Mouse (Mus musculus) T-helper 2 cell (primary cell): ENCODE measurements around the gene Laptm5.

Experiments used
- in situ Hi-C: fragments of 300-600 bp; cut with MboI, MseI; formaldehyde crosslinking; loops from one replicate; pipeline ENCODE4 v1.15.1; 2025; ENCODE audit warnings: high pct_unique_total_duplicates

The Laptm5 gene

DNA sequence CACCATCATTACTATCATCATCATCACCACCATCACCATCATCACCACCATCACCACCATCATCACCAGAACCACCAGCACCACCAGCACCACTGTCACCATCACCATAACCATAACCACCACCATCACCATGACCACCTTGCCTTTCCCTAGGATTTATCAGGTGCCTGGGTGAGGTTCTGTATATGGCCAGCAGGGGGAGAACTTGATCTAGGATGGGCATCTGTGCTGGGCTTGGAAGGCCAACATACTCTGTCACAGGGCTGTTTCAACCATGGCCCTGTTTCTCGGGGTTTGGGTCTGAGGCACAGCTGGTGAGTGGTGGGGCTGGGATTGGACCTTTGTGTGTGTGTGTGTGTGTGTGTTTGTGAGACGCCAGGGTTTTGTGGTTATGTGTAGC, 16.6 kb upstream of the Laptm5 start:
- in situ Hi-C loops = loop anchor here (5.0 kb wide), 1 partner anchor 51 kb away; no protein-coding TSS in a partner anchor

DNA sequence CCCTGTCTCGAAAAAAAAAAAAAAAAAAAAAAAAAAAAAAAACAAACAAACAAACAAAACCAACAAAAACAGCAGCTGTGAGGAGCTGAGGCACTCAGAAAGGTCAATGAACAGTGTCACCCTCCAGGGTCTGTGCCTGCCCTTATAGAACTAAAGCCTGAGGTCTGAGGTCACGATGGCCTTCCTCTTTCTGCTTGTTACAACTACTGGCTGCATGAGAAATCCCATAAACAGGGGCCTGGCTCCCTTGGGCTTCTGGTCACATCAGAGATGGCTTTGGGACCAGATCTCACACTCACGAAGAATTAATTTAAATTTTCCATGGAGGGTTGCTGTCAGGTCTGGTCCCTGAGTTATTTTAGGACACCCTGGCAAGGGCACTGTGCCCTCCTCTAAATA, 13.5 kb upstream of the Laptm5 start:
- in situ Hi-C loops = loop anchor here (5.0 kb wide), 1 partner anchor 48 kb away; no protein-coding TSS in a partner anchor

DNA sequence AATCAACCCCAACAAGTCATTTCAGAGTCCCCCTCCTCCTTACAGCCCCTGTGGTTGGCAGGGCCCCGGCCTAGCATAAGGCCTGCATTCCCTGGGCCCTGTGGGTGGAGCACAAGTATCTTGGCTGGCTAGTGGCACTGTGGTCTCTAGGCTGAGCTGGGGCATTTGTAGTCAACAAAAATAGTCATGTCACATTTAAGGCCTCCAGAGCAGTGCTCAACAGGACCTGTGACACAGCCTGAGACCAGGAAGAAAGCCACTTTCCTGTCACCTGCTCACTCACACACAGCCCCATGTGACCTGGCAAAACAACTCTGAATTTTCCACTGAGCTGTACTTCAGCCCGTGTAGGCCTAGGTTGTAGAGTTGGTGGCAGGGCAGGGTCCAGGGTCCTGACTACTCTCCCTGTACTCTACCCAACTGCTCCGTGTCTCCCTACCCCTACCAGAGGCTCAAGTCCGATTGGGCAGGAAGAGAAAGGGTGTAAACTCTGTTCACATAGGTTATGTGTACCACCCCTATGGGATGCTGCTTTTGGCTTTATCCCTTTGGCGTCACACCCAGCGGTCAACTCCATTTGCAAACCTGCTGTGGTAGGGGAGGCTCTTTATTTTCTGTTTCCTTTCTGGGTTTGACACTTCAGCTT, 13.0 kb upstream of the Laptm5 start:
- in situ Hi-C loops = loop anchor here (5.0 to 25.0 kb wide), 5 partner anchors 47 to 1838 kb away; partner anchors contain the start of genes Fam167b, Rnf19b, Snrnp40 and Zcchc17

DNA sequence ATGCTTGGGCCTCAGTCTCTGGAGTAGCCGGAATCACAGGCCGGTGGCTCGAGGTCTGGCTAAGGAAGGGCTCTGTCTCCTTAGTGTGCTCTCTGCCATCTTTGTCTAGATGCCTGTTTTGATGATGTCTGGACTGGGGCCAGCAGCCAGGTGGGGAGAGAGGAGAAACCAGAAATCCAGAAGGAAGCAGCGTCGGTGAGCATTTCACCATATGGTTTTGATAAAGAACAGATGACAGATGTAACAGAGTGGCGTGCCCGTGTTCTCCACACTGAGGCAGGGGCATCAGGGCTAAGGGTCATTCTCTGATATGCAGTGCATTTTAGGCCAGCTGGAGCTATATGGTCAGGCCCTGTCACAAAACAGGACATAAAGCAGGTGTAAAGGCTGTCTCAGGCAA, 12.2 kb upstream of the Laptm5 start:
- in situ Hi-C loops = loop anchor here (25.0 kb wide), 4 partner anchors 538 to 1838 kb away; partner anchors contain the start of genes Fam167b, Rnf19b, Snrnp40 and Zcchc17

DNA sequence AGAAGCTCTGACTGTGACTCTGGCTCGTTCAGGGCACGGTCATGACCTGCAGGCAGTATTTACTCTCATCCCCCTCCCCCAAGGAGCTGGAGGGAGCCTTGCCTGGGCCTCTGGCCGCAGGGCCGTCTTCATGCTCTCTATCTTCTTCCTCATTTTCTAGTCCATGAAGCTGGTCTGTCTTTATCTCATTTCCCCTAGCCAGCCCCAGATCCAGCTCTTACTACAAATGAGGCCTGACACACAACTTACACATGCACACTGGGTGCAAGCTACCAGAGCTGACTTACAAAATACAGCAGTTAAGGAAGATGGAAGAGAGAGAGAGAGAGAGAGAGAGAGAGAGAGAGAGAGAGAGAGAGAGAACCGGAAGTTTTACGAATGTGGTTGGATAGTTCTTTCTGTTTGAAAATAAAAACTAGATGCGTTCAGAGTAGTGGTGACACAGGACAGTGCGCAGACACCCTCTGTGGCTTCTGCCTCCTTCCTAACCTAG, 10.6 kb upstream of the Laptm5 start:
- in situ Hi-C loops = loop anchor here (25.0 kb wide), 4 partner anchors 540 to 1840 kb away; partner anchors contain the start of genes Fam167b, Rnf19b, Snrnp40 and Zcchc17

DNA sequence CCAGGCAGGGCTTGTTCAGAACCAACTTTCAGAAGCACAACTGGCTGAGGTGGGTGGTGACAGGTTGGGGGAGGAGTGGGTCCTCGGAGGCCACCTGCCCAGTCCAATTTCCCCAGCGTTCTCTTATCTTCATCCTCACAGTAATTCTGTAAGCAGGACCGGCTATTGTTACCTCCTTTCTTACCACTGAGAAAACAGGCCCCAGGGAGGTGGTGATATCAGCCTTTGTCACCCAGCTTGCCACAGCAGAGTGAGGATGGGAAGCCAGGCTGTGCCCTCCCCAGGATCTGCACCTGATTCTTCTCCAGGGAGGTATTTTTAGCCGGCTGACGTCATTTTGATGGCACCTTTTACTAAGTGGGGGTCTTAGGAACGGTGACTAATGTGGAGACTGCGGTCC, 7.9 kb upstream of the Laptm5 start:
- in situ Hi-C loops = loop anchor here (25.0 kb wide), 4 partner anchors 543 to 1843 kb away; partner anchors contain the start of genes Fam167b, Rnf19b, Snrnp40 and Zcchc17

DNA sequence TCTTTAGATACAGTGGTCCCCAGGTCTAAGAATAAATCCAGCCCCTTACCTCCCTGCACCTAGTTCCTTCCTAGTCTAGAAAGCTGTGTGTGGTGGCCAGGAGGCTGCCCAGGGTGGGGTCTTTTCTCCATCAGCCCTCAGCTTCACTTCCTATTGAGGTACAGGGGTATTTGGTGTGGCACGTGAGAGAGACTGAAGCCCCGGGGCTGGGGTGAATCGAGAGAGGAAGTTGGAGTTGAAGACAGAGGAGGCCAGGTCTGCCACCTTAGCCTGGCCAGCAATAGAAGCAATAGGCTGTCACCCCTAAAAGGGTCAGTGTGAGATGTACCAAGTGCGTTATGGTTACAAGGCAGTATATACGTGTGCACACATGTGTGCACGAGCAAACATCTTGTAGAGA, 7.0 kb upstream of the Laptm5 start:
- in situ Hi-C loops = loop anchor here (25.0 kb wide), 4 partner anchors 544 to 1844 kb away; partner anchors contain the start of genes Fam167b, Rnf19b, Snrnp40 and Zcchc17

DNA sequence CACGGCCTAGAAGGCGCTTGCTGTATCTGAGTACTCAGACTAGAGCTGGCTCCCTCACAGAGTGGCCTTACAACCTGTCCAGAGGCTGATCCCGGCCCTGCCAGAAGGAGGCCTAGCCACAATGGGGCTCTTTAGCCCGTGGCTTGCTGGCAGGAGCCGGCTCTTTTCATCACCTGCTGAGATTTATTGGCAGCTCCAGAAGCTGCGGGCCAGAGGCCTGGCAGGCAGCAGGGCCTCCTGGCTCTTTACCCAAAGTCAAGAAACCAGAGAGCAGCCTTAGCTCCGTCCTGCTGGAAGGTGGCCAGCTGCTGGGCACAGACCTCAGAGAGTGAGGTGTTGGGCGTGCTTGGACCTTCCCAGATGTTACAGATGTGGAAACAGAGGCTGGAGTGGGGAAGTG, 6.6 kb upstream of the Laptm5 start:
- in situ Hi-C loops = loop anchor here (25.0 kb wide), 4 partner anchors 544 to 1844 kb away; partner anchors contain the start of genes Fam167b, Rnf19b, Snrnp40 and Zcchc17

DNA sequence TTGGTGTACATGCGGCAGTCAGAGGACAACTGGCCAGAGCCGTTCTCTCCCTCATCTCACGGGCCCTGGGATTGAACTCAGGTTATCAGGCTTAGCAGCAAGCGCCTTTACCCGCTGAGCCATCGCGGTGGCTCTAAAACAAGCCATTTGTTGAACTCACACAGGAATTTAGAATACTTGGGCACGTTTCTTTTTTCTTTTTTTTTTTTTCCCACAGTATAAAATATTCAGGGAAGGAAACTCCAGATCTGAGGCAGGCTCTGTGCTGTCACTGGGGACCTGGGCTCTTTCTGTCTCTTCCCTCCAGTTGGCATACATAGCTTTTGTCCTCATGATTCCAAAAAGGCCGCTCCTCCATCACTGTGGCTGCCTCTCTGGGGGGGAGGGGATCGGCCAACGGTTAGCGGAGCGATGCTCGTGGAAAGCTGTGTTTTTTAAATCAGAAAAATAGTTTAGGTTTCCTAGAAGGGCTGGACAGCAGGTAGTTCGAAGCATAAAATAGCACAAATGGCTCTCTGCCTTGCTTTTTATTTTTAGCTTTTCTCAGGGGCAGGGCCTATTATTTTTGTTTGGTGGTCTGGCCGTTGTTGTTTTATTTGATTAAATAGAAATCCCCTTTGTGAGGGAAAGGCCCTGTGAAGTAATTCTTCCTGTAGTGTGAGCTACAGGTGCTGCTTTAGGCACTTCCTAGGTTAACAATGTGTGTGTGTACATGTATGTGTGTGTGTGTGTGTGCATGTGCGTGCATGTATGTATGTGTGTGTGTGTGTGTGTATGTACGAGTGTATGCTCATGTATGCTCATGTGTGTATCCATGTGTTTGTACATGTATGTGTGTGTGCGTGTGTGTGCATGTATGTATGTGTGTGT, 5.5 kb upstream of the Laptm5 start:
- in situ Hi-C loops = loop anchor here (25.0 kb wide), 4 partner anchors 545 to 1845 kb away; partner anchors contain the start of genes Fam167b, Rnf19b, Snrnp40 and Zcchc17

DNA sequence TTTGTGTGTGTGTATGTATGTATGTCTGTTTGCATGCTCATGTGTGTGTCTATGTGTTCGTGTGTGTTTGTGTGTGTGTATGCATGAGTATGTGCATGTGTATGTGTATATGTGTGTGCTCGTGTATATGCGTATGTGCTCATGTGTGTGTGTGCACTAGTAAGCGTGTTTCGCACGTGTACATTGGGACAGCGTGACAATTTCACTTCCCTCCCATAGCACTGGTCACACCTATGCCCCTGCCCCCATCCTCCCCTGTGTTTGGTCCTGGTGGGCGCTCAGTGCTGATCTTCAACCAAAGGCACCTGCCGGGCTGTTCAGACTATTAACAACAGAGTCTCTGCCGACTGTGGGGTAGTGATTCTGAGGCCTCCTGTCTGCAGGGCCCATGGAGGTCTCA, 4.8 kb upstream of the Laptm5 start:
- in situ Hi-C loops = loop anchor here (25.0 kb wide), 4 partner anchors 546 to 1846 kb away; partner anchors contain the start of genes Fam167b, Rnf19b, Snrnp40 and Zcchc17

DNA sequence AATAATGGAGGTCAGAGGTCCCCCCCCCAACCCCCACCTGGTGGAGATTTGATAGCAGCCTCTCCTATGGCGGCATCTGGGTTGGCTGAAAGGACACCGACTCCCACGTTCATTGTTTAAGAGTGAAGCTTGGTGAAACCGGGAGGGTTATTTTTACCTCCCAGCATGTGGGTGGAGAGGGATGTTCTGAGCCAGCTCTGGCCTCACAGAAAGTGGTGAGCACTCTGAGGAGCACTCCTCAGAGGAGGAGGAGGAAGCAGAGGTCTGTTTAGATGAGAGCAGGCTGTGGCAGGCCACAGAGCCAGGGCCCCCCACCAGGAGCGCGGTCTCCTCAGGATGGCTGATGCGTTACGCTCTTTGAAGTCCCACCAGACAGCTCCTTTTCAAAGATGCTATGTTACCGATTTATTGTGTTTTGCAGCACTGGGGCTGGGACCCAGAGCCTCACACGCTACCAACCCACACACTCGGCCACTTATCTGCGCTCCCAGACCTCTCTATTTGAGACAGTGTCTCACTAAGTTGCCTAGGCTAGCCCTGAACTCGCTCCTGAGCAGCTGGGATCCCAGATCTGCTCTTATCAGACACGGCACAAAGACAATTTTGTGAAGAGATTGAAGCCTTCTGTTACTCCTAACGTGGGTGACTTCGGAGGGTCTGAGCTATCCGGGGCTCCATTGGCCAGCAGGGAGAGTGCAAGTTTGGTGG, 3.6 kb upstream of the Laptm5 start:
- in situ Hi-C loops = loop anchor here (25.0 kb wide), 4 partner anchors 547 to 1847 kb away; partner anchors contain the start of genes Fam167b, Rnf19b, Snrnp40 and Zcchc17

DNA sequence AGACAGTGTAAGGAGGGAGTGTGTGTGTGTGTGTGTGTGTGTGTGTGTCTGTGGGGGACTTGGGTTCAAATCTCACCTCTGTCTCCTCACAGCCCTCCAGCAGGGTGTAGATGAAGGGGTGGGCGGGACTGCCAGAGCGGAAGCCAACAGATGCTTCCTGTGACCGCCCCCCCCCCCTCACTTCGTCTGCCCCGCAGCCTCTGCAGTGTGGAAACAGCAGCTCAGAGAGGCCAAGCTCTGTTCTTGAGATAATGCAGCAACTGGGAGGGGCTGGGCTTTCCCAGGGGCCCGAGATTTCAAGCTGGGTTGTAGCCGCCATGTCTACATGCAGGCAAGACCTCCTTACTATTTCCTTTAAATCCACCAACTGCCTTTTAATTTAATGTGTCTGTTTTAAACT, 2.3 kb upstream of the Laptm5 start:
- in situ Hi-C loops = loop anchor here (10.0 to 25.0 kb wide), 5 partner anchors 246 to 1848 kb away; partner anchors contain the start of genes Fam167b, Pum1, Rnf19b and Snrnp40

DNA sequence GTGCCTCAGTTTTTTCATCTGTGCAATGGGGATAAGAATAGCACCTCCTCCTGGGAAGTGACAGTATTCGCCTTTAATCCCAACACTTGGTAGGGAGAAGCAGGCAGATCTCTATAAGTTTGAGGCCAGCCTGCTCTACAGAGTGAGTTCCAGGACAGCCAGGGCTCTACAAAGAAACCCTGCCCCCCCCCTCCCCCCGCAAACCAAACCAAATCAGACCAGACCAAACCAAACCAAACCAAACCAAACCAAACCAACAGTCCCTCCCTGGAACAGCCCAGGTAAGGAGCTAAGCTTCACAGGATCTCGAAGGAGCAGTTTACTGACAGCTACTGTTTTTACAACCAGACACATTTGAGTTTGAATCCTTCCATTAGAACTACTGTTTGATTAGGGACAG, 299 bp upstream of the Laptm5 start:
- in situ Hi-C loops = loop anchor here (10.0 to 25.0 kb wide), 5 partner anchors 248 to 1850 kb away; partner anchors contain the start of genes Fam167b, Pum1, Rnf19b and Snrnp40

DNA sequence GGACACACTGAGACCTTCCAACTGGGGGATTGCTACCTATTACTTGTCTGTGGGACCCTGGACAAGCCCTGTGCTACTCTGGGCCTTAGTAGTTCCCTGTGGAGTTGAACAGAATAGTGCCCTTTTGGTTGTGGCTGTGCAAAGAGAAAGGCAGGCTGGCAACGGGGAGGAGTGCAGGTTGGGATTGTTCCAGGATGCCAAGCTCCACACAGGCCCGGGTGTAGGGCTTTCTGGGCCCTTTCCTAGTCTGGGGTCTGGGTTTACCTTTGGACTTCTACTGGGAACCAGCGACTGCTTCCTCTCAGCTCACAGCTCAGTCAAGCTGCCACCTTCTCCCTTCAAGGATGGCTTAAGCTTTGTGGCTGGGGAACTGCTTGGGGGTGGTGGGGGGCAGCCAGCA, 586 bp downstream of the Laptm5 start:
- in situ Hi-C loops = loop anchor here (10.0 to 25.0 kb wide), 5 partner anchors 249 to 1851 kb away; partner anchors contain the start of genes Fam167b, Pum1, Rnf19b and Snrnp40

DNA sequence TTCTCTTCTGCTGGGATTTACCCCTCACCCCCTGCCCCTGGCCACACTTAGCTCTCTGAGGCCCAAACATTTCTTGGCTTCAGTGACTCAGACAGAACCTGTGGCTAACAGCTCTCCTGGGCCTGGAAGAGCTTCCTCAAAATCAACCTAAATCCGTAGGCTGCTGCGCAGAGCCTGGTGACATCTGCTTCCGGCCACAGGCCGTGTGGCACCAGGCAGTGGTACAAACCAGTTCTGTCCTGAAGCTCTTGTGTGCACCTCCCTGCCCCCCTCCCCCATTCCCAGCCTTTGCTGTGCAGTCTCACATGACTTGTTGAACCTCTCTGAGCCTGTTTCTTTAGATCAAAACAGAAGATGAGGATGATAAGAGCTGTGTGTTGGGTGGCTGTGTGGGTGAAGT, 1.1 kb downstream of the Laptm5 start:
- in situ Hi-C loops = loop anchor here (10.0 to 25.0 kb wide), 5 partner anchors 249 to 1852 kb away; partner anchors contain the start of genes Fam167b, Pum1, Rnf19b and Snrnp40

DNA sequence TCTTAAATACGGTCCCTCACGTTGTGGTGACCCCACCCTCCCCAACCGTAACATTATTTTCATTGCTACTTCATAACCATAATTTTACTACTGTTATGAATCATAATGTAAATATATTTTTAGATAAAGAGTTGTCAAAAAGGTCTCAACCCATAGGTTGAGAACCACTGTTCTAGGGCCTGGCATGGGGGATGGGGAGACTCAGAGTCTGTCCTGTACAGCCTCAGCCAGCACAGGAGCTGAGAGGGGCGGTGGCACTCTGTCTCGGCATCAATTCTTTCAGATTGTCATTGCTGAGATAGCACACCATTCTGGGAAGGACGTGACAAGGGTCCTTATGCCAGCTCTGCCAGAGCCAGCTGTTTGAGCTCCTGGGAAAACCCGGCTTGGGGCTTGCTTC, 1.6 kb downstream of the Laptm5 start:
- in situ Hi-C loops = loop anchor here (10.0 to 25.0 kb wide), 5 partner anchors 250 to 1852 kb away; partner anchors contain the start of genes Fam167b, Pum1, Rnf19b and Snrnp40

DNA sequence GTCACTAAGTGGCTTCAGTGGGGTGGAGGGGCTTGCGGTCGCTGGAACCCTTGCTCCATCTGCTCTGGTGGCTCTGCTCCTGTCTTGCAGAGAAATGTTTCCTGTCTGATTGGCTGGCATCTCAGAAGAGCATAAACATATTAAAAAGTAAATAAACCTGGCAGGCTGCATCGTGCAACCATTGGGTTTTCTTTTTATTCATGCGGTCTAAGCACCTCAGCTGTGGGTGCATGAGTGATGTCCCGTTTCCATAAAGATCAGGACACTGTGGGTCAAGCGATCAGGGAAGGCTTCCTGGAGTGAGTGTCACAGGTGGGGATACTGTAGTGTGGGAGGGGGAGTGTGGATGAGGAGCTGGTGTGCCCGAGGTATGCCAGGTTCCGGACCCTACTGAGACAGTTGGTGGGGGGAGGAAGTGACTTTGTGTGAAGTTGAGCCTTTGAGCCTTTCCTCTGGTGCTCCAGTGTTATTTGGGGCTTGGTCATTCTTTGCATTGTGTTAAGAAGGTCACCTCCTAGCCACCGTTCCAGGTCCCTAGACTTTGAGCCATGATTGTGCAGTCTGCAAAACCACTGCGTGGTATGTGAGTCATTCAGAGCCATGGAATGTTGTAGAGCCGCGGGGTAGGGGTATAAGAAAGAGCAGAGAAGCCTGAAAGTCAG, 2.2 kb downstream of the Laptm5 start:
- in situ Hi-C loops = loop anchor here (10.0 to 25.0 kb wide), 5 partner anchors 250 to 1853 kb away; partner anchors contain the start of genes Fam167b, Pum1, Rnf19b and Snrnp40

DNA sequence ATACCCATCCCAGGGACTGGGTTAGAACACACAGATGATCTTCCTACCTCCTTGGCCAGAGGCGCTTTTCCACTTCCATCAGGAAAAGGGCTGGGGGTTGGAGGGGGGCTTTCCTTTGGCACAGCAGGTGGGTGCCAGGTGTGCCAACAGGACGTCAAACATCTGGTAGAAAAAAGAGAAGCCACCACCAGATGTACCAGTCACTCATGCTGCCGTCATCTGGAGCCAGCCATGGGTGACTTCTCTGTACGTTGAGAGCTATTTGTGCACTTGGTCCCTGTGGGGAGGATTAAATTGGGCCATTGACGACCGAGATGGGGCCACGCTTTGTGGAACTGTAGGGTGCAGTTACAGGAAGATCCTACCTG, 2.7 kb downstream of the Laptm5 start:
- in situ Hi-C loops = loop anchor here (10.0 to 25.0 kb wide), 5 partner anchors 251 to 1853 kb away; partner anchors contain the start of genes Fam167b, Pum1, Rnf19b and Snrnp40

DNA sequence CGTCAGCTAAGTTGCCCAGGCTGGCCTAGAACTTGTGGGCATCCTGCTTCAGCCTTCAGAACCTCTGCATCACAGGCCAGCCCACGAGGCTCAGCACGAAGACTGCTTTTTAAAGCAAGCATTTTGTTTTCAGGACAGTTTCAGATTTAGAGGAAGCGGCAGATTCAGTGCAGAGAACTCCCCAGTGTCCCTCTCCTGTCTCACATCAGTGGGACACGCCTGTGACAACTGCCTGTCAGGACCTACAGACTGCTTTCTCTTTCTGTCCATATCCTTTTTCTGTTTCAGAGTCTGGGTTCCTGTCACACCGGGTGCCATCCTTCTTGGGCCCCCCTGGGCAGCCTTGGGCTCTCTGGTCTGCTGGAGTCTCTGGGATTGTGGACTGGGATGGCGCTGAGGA, 3.7 kb downstream of the Laptm5 start:
- in situ Hi-C loops = loop anchor here (10.0 to 25.0 kb wide), 5 partner anchors 252 to 1854 kb away; partner anchors contain the start of genes Fam167b, Pum1, Rnf19b and Snrnp40
